Mouse (Mus musculus) kidney, adult 2 months (tissue): ENCODE measurements around the gene Ypel2.

Experiments
- CTCF ChIP-seq: fragments of 200-500 bp; conservative IDR thresholded peaks from 2 replicates; pipeline ENCODE4 v1.5.1; 2011; ENCODE audit warnings: low read depth, mild to moderate bottlenecking, control low read depth, low read length, moderate library complexity, mixed read lengths; ENCODE audit not compliant: insufficient read depth, insufficient read length
- POLR2A ChIP-seq: fragments of 200-500 bp; IDR thresholded peaks from one replicate; pipeline ENCODE4 v1.6.1; 2011; ENCODE audit warnings: low read depth, low read length, control low read depth

DNA sequence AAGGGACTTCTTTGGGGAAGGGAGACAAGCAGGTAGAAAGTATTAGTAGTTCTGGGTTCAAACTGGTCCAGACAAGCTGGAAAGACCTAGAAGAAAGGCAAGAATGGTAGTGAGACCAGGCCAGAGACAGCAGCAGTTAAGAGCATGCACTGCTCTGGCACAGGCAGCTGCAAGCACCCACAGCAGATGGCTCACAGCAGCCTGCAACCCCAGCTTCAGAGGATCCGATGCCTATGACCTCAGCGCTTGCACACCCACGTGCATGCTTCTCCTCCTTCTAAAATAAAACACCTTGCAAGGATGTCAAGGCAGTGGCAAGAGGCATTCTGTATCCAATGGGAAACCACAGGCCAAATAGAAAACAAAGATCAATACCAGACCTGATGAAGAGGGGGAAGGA is 19.1 kb downstream of the Ypel2 start:
- no peak for TF ChIP-seq CTCF
- TF ChIP-seq POLR2A: no peak
